Mouse (Mus musculus) ES-Bruce4 (cell line): Measurements from ENCODE around the gene Lrig3.

Experiments
- CTCF ChIP-seq: IDR thresholded peaks from one replicate; pipeline ENCODE4 v1.8.1; 2011; ENCODE audit warnings: low read depth, low read length
- EP300 ChIP-seq: IDR thresholded peaks from 2 replicates; pipeline ENCODE4 v1.6.1; 2011; ENCODE audit warnings: low read depth, low read length; ENCODE audit not compliant: insufficient read depth
- POLR2A ChIP-seq: IDR thresholded peaks from one replicate; pipeline ENCODE4 v1.8.1; 2011; ENCODE audit warnings: low read length; ENCODE audit not compliant: insufficient read depth

DNA sequence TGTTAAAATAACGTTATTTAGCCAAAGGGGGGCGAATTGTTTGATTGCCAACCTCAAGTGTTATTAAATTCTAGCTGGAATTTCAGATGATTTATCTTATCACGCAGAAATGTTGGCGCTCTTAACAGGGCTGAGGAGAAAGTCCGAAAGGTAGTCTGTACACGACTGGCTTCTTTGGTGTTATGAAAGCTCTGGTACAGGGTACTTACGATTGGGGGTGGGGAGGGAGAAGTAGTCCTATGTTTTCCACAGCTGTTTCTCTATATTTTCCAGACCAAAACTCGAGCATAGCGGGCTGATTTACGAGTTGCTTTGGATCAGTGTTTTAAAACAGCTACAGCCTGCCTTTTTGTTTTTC is 3.1 kb downstream of the Lrig3 start:
- TF ChIP-seq CTCF (no peak), EP300 (no peak), POLR2A (no peak)
